7 mouse cellular contexts compared by ENCODE assay signal in the genomic region with DNA sequence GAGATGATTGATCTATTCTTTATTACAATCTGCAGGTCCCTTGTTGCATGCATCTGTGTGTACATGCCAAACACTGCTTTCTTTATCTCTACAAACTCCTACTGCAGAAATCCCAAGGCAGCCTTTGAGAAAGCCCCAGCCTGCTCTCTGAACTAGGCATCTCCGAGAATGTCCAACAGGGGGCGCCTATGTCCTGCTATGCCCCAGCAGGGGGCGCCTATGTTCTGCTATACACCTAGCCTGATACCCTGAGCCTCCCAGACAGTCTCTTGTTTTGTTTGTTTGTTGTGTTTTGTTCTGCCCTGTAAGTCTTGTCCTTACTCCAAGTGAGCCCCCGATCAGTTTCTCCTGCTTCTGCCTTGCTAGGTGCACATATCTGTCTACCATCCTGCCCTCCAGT. TPM values are rescaled to one million over a fixed set of nuclear protein-coding genes. Genes with fewer than 3 reads are reported as not detected.
DNase-seq lines count a peak whose midpoint lies in the region; ATAC-seq lines count a peak whose summit lies in the region.

No protein-coding gene starts in this region.

- H3K9me3 ChIP-seq in forebrain, embryonic 14.5 days (replicated peaks; ENCODE audit: control insufficient read depth, low read length), result no peaks in the 10 kb centered on the region
- no peaks in the 10 kb centered on the region for H3K9me3 ChIP-seq in hindbrain, embryonic 11.5 days (ENCODE audit: control insufficient read depth, low read length)

- H3K27ac ChIP-seq in forebrain, embryonic 14.5 days (ENCODE audit: low read depth, low read length), result no peak overlapping the region
- no peak overlapping the region for H3K27ac ChIP-seq in hindbrain, embryonic 11.5 days (ENCODE audit: low read depth, low read length)

- no peaks in the 10 kb centered on the region for H3K36me3 ChIP-seq in forebrain, embryonic 14.5 days (ENCODE audit: control insufficient read depth, insufficient read depth, low read length)
- H3K36me3 ChIP-seq in hindbrain, embryonic 11.5 days (ENCODE audit: control insufficient read depth, insufficient read depth, low read length), result no peaks in the 10 kb centered on the region

- peak; percentile 51; the same call in 1 of the 2 replicates for ATAC-seq in cerebellum, adult (ENCODE audit: insufficient number of reproducible peaks, low FRiP score, low TSS enrichment)
- peak; percentile 18; the same call in 1 of the 2 replicates for ATAC-seq in forebrain, embryonic 14.5 days
- ATAC-seq in hindbrain, embryonic 11.5 days (ENCODE audit: low FRiP score), result no peak

- H3K4me3 ChIP-seq in forebrain, embryonic 14.5 days (ENCODE audit: low read depth, low read length), result no peak overlapping the region
- H3K4me3 ChIP-seq in hindbrain, embryonic 11.5 days (ENCODE audit: low read depth, low read length), result no peak overlapping the region

- peak; percentile 47 for DNase-seq in R1 (ENCODE audit: low read depth, low spot score)
- DNase-seq in forebrain, embryonic 14.5 days (ENCODE audit: low spot score), result peak; percentile 63
- DNase-seq in hindbrain, embryonic 11.5 days (ENCODE audit: low spot score), result peak; percentile 81
- peak; percentile 70 for DNase-seq in layer of hippocampus, adult 9-11 months
- DNase-seq in lung, postnatal 25 days (ENCODE audit: low spot score), result peak; percentile 63
- peak; percentile 75 for DNase-seq in right cerebral cortex, postnatal 4 days

- H3K9ac ChIP-seq in forebrain, embryonic 14.5 days (ENCODE audit: low read length), result no peak overlapping the region
- no peak overlapping the region for H3K9ac ChIP-seq in hindbrain, embryonic 11.5 days (ENCODE audit: low read depth, low read length)

- H3K4me1 ChIP-seq in forebrain, embryonic 14.5 days (ENCODE audit: control insufficient read depth, insufficient read depth, low read length), result no peaks in the 10 kb centered on the region
- H3K4me1 ChIP-seq in hindbrain, embryonic 11.5 days (replicated peaks; ENCODE audit: control insufficient read depth, insufficient read depth, low read length), result no peaks in the 10 kb centered on the region

- no peak overlapping the region for H3K4me2 ChIP-seq in forebrain, embryonic 14.5 days (ENCODE audit: low read length)
- H3K4me2 ChIP-seq in hindbrain, embryonic 11.5 days (replicated peaks; ENCODE audit: low read depth, low read length), result no peak overlapping the region

- WGBS in forebrain, embryonic 14.5 days, result 34% methylated on average over 4 of the region's 4 CpGs
- 35% methylated on average over 4 of the region's 4 CpGs for WGBS in hindbrain, embryonic 11.5 days

- H3K27me3 ChIP-seq in forebrain, embryonic 14.5 days (replicated peaks; ENCODE audit: control insufficient read depth, insufficient read depth, low read length), result no peaks in the 10 kb centered on the region
- H3K27me3 ChIP-seq in hindbrain, embryonic 11.5 days (ENCODE audit: control insufficient read depth, insufficient read depth, low read length), result no peaks in the 10 kb centered on the region

RNA-seq across cellular contexts. Expression of a gene that starts 40.1 kb away (rescaled TPM):
- 3.6 and 4.2 TPM in 2 replicates for polyA plus RNA-seq in forebrain, embryonic 14.5 days (2014; fragmentation: Nextera tagmentation; extraction: Ambion mirVana)
- polyA plus RNA-seq in hindbrain, embryonic 11.5 days (2014; fragmentation: Nextera tagmentation; extraction: Ambion mirVana), result 5.6 and 6.4 TPM in 2 replicates
